Mouse (Mus musculus) cerebellum, postnatal 25 days (tissue): Measurements from ENCODE around the gene Ncoa3.

Source experiments
- DNase-seq, 2 experiments: peaks; one replicate each; pipeline ENCODE4 v3.0.0; 2021; ENCODE audit warnings: mixed read lengths in 2 of 2

The Ncoa3 gene

GRCm38 (mm10) chr2:166108326-166108725 lies 115.9 kb downstream of the Ncoa3 start:
- peak; percentile 50 to 76 for DNase-seq

DNA sequence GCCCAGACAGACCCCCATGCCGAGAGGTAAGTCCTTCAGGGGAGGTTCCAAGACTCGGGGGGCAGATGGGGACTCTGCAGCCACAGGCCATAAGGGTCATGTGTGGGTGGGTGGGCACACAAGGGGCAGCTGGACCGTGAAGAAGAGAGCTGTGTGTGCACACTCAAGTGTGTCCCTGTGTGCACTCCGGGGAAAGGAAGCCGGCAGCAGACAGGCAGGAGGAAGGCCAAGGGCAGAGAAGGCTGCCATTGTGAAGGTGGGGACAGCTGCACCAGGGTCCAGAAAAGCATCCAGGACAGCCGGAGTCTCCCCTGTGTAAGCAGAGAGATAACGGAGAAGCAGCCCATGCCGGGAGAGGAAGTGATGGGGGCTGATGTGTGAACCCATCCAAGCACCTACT lies 118.3 kb downstream of the Ncoa3 start:
- no peak for DNase-seq

DNA sequence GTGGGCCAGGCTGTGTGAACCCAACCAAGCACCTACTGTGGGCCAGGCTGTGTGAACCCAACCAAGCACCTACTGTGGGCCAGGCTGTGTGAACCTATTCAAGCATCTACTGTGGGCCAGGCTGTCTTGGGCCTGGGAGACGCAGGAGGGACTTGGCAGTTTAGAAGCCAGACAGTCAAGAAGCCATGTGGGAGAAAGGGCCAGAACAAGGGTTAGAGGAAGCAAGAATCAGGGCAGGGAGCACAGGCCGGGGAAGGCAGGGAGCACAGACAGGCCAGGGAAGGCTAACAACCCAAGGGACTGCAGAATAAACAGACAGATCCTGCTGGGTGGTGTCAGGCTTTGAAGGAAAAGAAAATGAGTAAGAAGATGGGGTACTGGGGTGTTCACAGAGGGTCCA lies 118.8 kb downstream of the Ncoa3 start:
- no peak for DNase-seq

DNA sequence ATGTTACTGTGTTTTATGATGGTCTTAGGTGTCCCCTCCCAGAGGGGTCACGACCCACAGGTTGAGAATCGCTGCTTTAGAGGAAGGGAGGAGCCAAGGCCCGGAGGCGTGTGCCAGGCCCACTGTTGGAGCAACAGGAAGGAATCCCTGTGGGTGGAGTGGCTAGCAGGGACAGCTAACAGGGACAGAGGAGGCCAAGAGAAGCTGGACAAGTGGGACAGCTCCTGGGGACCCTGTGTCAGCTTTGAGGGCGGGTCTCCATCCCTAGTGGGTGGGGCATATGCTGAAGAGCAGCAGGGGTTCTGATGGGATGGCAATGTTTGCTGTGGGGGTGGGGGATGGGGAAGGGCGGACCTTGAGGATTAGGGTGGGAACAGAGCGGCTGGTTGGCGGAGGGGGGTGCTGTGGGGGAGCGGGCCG lies 119.4 kb downstream of the Ncoa3 start:
- no peak for DNase-seq

- no peak for DNase-seq
Observed at GRCm38 (mm10) chr2:166112986-166113385, 120.5 kb downstream of the Ncoa3 start.

DNA sequence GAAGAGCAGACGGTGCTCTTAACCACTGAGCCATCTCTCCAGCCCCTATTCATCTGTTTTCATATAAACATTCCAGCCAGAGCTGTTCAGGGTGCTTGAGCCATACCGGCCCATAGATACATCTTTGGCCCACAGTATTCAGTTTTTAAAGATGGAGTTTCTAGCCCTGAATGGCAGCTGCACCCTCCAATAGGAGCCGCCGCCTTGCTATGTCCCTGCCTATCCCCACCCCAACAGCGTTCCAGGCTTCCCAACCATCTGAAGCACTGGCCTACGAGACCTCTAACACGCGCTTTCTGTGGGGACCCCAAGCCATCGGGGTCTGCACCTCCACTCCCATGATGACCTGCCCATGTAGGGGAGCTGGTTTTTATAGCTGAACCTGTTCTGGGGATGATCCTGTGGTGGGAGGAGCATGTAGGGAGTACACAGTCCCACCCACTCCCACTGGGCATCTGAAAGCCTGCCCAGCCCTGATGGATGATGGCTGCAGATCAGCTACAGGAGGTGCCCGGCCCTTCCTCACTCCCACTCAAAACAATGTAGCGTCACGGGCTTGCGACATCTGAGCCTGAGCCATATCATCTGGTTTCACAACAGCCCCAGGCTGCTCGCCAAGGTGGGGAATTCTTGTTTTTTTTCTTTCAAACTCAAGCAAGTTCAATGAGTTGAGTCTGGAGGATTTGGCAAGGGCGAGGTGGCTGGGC lies 123.3 kb downstream of the Ncoa3 start:
- DNase-seq: no peak

DNA sequence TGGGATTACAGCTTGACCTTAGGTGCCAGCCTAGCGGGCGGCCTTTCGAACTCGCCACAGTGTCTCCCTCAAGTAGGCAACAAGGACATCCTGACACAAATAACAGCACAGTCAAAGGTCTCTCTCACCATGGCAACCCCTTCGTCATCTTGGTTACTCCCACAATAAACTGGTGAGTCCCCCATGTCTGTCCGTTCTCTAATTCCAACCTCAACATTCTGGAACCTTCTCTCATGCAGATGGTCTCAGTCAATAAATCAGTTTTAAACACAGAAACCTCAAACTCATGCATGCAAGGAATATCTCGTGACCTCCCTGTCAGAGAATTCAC lies 123.8 kb downstream of the Ncoa3 start:
- no peak for DNase-seq

DNA sequence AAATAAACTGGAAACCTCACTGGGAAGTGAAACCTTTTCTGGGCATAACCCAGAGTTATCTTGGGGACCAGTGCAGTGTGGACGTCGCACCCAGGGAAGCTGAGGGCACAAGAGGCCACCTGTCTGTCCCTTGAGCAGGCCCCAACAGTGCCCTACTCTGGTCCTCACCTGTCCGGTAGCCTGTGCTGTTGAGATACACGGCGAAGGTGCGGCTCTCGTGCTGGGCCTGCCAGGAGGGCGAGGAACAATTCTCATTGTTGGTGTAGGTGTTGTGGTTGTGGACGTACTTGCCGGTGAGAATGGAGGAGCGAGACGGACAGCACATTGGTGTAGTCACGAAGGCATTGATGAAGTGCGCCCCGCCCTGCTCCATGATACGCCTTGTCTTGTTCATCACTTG lies 124.3 kb downstream of the Ncoa3 start:
- DNase-seq: no peak

DNA sequence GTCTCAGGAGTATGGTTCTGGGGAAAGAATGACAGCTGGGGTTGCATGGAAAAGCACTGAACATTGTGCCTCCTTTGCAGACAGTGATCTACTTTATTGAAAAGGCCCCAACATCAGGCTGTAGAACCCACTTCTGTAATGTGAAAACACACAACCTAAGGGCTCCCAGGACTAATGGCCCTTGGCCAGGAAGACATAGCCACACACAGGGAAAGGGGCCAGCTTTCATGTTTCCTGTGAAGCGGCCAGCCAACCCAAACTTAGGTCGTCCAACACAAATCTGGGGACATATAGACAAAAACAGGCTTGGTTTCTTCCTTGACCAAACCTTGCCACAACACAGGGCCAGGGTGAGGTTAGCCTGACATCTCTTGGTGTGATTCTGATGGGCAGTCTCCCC lies 127.6 kb downstream of the Ncoa3 start:
- no peak for DNase-seq

DNA sequence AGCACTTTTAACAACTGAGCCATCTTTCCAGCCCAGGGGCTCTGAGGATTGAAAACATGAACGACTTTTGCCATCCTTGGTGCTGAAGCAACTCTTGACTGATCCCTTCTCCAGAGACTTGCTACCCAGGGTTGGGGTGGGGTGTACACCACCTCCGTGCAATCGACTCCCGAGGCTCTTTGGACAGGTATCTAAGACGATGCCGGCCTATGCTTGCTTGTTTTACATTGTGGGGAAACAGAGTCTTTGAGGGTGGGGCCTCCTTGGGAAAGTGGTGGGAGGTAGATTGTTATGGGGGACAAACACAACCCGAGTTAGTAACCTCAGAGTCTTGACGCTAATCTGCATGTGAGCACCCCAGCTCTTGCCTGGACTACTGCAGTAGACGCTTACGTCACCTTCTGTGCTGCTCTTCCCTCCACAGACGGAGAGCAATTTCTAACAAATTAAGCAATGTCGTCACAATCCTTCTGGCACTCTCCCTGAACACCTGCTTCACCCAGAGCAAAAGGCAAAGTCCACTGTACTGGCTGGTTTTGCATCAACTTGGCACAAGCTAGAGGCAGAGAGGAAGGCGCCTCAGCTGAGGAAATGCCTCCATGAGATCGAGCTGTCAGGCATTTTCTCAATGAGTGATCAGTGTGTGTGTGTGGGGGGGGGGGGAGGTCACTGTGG lies 129.4 kb downstream of the Ncoa3 start:
- DNase-seq: no peak

DNA sequence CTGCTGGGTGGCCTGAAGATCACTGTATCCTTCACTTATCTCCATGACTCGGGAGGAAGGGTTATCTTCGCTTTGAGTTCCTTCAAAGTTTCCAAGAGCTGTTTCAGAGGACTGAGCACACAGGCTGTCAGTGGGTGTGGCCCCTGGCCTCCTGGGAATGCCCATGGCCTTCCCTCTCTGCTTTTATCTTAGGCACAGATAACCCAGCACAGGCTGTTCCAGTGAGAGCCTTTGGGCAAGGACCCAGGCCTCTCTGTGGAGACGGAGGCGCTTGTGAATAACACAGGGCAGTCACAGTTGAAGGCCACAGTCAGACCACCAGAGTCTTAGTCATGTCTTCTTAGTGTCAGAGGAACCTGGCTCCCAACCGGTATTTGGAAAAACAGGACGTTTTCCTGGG lies 130.3 kb downstream of the Ncoa3 start:
- DNase-seq: no peak
